Mouse (Mus musculus) cortical plate, adult 2 months (tissue): ENCODE data around the gene Gm11549.

ENCODE experiments used
- CTCF ChIP-seq: fragments of 200-500 bp; IDR thresholded peaks from 2 replicates; pipeline ENCODE4 v1.5.1; 2011; ENCODE audit warnings: mild to moderate bottlenecking, control low read depth, low read length; ENCODE audit not compliant: insufficient read depth; ENCODE audit errors: extremely low read depth
- POLR2A ChIP-seq: fragments of 200-500 bp; IDR thresholded peaks from 2 replicates; pipeline ENCODE4 v1.6.1; 2011; ENCODE audit warnings: mild to moderate bottlenecking, low read length, control low read depth; ENCODE audit not compliant: insufficient read depth; ENCODE audit errors: extremely low read depth

DNA sequence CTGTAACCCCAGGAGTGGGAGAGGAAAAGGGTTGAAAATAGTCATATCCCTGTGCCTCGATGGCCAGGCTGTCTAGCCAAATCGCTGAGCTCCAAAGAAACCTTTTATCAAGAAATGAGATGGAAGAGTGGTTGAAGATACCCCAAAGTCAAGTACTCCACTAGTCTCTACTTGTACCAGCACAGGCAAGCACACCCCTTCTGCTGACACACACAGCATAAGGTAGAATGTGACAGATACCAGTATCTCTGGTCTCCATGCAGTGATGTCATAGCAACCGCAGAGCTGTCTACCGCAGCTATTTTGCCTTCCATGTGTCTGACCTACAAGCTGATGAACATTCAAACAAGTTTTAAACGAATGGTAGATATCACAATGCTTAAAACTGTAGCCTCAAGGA lies 48.2 kb upstream of the Gm11549 start:
- no peak for TF ChIP-seq POLR2A
- TF ChIP-seq CTCF, result no peak
